Mouse (Mus musculus) erythroblast, embryonic 14.5 days (primary cell): ENCODE results near the gene Rdh13. TPM values are rescaled to one million over a fixed set of nuclear protein-coding genes. Genes with fewer than 3 reads are reported as not detected.

Source experiments
- H3K27me3 ChIP-seq: 2 replicates; pipeline ENCODE4 v1.6.1; 2012; ENCODE audit warnings: inconsistent platforms; ENCODE audit not compliant: control insufficient read depth
- H3K36me3 ChIP-seq: 2 replicates; pipeline ENCODE4 v1.6.1; 2012; ENCODE audit warnings: mild to moderate bottlenecking, inconsistent platforms; ENCODE audit not compliant: control insufficient read depth
- H3K4me1 ChIP-seq: 2 replicates; pipeline ENCODE4 v1.6.1; 2012; ENCODE audit warnings: inconsistent platforms; ENCODE audit not compliant: control insufficient read depth
- H3K4me3 ChIP-seq: replicated peaks from 2 replicates; pipeline ENCODE3; 2012; ENCODE audit warnings: moderate library complexity, mild to moderate bottlenecking, inconsistent platforms
- H3K9me3 ChIP-seq: 2 replicates; pipeline ENCODE4 v1.6.1; 2012; ENCODE audit warnings: low read length, inconsistent platforms, mixed read lengths; ENCODE audit not compliant: control insufficient read depth
- GATA1 ChIP-seq: IDR thresholded peaks from 2 replicates; pipeline ENCODE4 v1.6.1; 2012; ENCODE audit warnings: low read length, inconsistent platforms, mixed read lengths
- TAL1 ChIP-seq: IDR thresholded peaks from 3 replicates; pipeline ENCODE4 v1.6.1; 2012; ENCODE audit warnings: low read length, inconsistent platforms, mixed read lengths
- polyA plus RNA-seq: library from polyadenylated mRNA; stranded (reverse); fragments of >175 nt; gene quantifications from 2 replicates; pipeline ENCODE4 v1.2.3, GENCODE M21; 2012

The Rdh13 gene
- polyA plus RNA-seq, 1 experiment = 0.02 TPM

GRCm38 (mm10) chr7:4448439-4448838 lies 3.0 kb upstream of the Rdh13 start:
- H3K4me3 ChIP-seq = no peak overlapping the region
- peaks cover 24% of the 10 kb centered on the region for H3K4me1 ChIP-seq
- peaks cover 8% of the 10 kb centered on the region for H3K36me3 ChIP-seq
- no peaks in the 10 kb centered on the region for H3K27me3 ChIP-seq
- H3K9me3 ChIP-seq = no peaks in the 10 kb centered on the region
- TF ChIP-seq GATA1 = no peak
- TF ChIP-seq TAL1 = no peak

- Histone ChIP-seq H3K4me3 (no peak overlapping the region), H3K36me3 (peaks cover 17% of the 10 kb centered on the region), H3K4me1 (peaks cover 17% of the 10 kb centered on the region), H3K9me3 (no peaks in the 10 kb centered on the region), H3K27me3 (no peaks in the 10 kb centered on the region)
- TF ChIP-seq TAL1 (no peak), GATA1 (no peak)
These were observed 1.7 kb upstream of the Rdh13 start for GRCm38 (mm10) chr7:4447138-4447537.

GRCm38 (mm10) chr7:4440549-4440948 lies 4.9 kb downstream of the Rdh13 start:
- no peaks in the 10 kb centered on the region for H3K9me3 ChIP-seq
- H3K4me3 ChIP-seq = no peak overlapping the region
- peaks cover 40% of the 10 kb centered on the region for H3K36me3 ChIP-seq
- H3K27me3 ChIP-seq = no peaks in the 10 kb centered on the region
- peaks cover 11% of the 10 kb centered on the region for H3K4me1 ChIP-seq
- TF ChIP-seq TAL1 = no peak
- TF ChIP-seq GATA1 = no peak

- TF ChIP-seq GATA1 (no peak), TAL1 (no peak)
- H3K36me3 ChIP-seq = peaks cover 44% of the 10 kb centered on the region
- H3K9me3 ChIP-seq = no peaks in the 10 kb centered on the region
- H3K4me3 ChIP-seq = no peak overlapping the region
- no peaks in the 10 kb centered on the region for H3K4me1 ChIP-seq
- H3K27me3 ChIP-seq = no peaks in the 10 kb centered on the region
These were observed 7.7 kb downstream of the Rdh13 start for GRCm38 (mm10) chr7:4437721-4438120.

GRCm38 (mm10) chr7:4432026-4432425 lies 13.4 kb downstream of the Rdh13 start:
- no peaks in the 10 kb centered on the region for H3K4me1 ChIP-seq
- H3K27me3 ChIP-seq = no peaks in the 10 kb centered on the region
- no peak overlapping the region for H3K4me3 ChIP-seq
- peaks cover 54% of the 10 kb centered on the region for H3K36me3 ChIP-seq
- no peak for TF ChIP-seq GATA1
- TF ChIP-seq TAL1 = no peak
- H3K9me3 ChIP-seq = peaks cover 2% of the 10 kb centered on the region; the same call in 1 of the 2 replicates

GRCm38 (mm10) chr7:4431548-4431947 lies 13.9 kb downstream of the Rdh13 start:
- H3K36me3 ChIP-seq = peaks cover 51% of the 10 kb centered on the region
- TF ChIP-seq GATA1 = no peak
- TF ChIP-seq TAL1 = no peak

GRCm38 (mm10) chr7:4430246-4430844 lies 15.1 kb downstream of the Rdh13 start:
- Histone ChIP-seq H3K4me3 (no peak overlapping the region), H3K9me3 (peaks cover 2% of the 10 kb centered on the region; the same call in 1 of the 2 replicates), H3K27me3 (no peaks in the 10 kb centered on the region), H3K4me1 (no peaks in the 10 kb centered on the region), H3K36me3 (peaks cover 46% of the 10 kb centered on the region)
- no peak for TF ChIP-seq GATA1
- no peak for TF ChIP-seq TAL1

More at GRCm38 (mm10) chr7:4431548-4431947, 13.9 kb downstream of the Rdh13 start:
- Histone ChIP-seq H3K4me3 (no peak overlapping the region), H3K4me1 (no peaks in the 10 kb centered on the region), H3K27me3 (no peaks in the 10 kb centered on the region), H3K9me3 (peaks cover 2% of the 10 kb centered on the region; the same call in 1 of the 2 replicates)

- Histone ChIP-seq H3K27me3 (no peaks in the 10 kb centered on the region), H3K4me1 (no peaks in the 10 kb centered on the region), H3K9me3 (peaks cover 2% of the 10 kb centered on the region; the same call in 1 of the 2 replicates), H3K36me3 (peaks cover 31% of the 10 kb centered on the region), H3K4me3 (no peak overlapping the region)
- TF ChIP-seq TAL1 (no peak), GATA1 (no peak)
These were observed 18.1 kb downstream of the Rdh13 start for GRCm38 (mm10) chr7:4427161-4427912.

GRCm38 (mm10) chr7:4420230-4420629 lies 25.2 kb downstream of the Rdh13 start:
- H3K9me3 ChIP-seq = no peaks in the 10 kb centered on the region
- H3K4me1 ChIP-seq = no peaks in the 10 kb centered on the region
- no peaks in the 10 kb centered on the region for H3K27me3 ChIP-seq
- TF ChIP-seq TAL1 = no peak
- no peak for TF ChIP-seq GATA1
- H3K4me3 ChIP-seq = no peak overlapping the region
- no peaks in the 10 kb centered on the region for H3K36me3 ChIP-seq
